Mouse (Mus musculus): ENCODE data around the gene Cd2.

The Cd2 gene

DNA sequence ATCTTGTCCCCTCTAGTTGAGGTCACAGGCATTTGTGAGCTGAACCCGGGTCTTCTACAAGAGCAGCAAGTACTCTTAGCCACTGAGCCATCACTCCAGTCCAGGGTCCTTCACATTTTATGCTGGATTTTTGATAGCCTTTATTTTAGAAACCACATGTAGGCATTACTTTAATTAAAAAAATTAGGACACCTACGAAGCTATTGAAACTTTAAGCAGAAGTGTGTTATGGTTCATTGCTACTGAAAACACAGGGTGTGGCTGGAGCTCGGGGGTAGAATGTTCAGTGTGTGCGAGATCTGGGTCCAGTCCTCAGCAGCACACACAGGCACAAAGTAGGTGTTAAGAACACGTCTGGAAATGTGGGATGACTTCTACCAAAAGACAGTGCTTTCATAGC lies 59.7 kb downstream of the Cd2 start:
- no peak for DNase-seq (ENCODE audit: low spot score)
